Mouse (Mus musculus) monocyte, adult 5-6 weeks (primary cell): ENCODE measurements around the gene Ggcx. TPM values are rescaled to one million over a fixed set of nuclear protein-coding genes. Genes with fewer than 3 reads are reported as not detected.

ENCODE experiments used
- ATAC-seq: fragments of 153-309, 156-312 bp; replicated peaks from 2 replicates; pipeline ENCODE4 v1.8.0; 2017; ENCODE audit warnings: mild to moderate bottlenecking; ENCODE audit not compliant: low TSS enrichment, insufficient number of reproducible peaks, severe bottlenecking, poor library complexity, low FRiP score
- total RNA-seq: library from RNA; stranded (forward); fragments of 200-1000, 200-491, 200-594 nt; gene quantifications from 3 replicates; pipeline ENCODE4 v1.2.3, GENCODE M21; 2017

The Ggcx gene
- total RNA-seq, 1 experiment from 2014 or later: 10.1 TPM

- no peak for ATAC-seq
Measured at GRCm38 (mm10) chr6:72415964-72416772, 2.1 kb downstream of the Ggcx start.

GRCm38 (mm10) chr6:72418279-72418678 is 4.2 kb downstream of the Ggcx start:
- no peak for ATAC-seq

- no peak for ATAC-seq
Measured at GRCm38 (mm10) chr6:72419806-72420205, 5.7 kb downstream of the Ggcx start.

GRCm38 (mm10) chr6:72420901-72421300 is 6.8 kb downstream of the Ggcx start:
- ATAC-seq: no peak

GRCm38 (mm10) chr6:72425646-72426045 is 11.5 kb downstream of the Ggcx start:
- no peak for ATAC-seq

- ATAC-seq: peak; percentile 65; the same call in 1 of the 2 replicates
Measured at GRCm38 (mm10) chr6:72428036-72428435, 13.9 kb downstream of the Ggcx start.

GRCm38 (mm10) chr6:72429061-72429842 is 15.1 kb downstream of the Ggcx start:
- no peak for ATAC-seq

GRCm38 (mm10) chr6:72430989-72431921 is 17.1 kb downstream of the Ggcx start:
- no peak for ATAC-seq

- ATAC-seq: no peak
Measured at GRCm38 (mm10) chr6:72432153-72432552, 18.0 kb downstream of the Ggcx start.

GRCm38 (mm10) chr6:72438226-72438625 is 24.1 kb downstream of the Ggcx start:
- no peak for ATAC-seq

GRCm38 (mm10) chr6:72438862-72439354 is 24.8 kb downstream of the Ggcx start:
- ATAC-seq: peak; percentile 83

- peak; percentile 64 for ATAC-seq
Measured at GRCm38 (mm10) chr6:72439355-72440185, 25.5 kb downstream of the Ggcx start, which contains the start of gene Mat2a. Mat2a (minus strand) TSS chr6:72439558.

GRCm38 (mm10) chr6:72440186-72440990 is 26.3 kb downstream of the Ggcx start:
- no peak for ATAC-seq

GRCm38 (mm10) chr6:72442921-72443604 is 29.0 kb downstream of the Ggcx start:
- no peak for ATAC-seq

GRCm38 (mm10) chr6:72445011-72445410 is 30.9 kb downstream of the Ggcx start:
- no peak for ATAC-seq

- no peak for ATAC-seq
Measured at GRCm38 (mm10) chr6:72447487-72447886, 33.4 kb downstream of the Ggcx start.
